Mouse (Mus musculus): Measurements from ENCODE around the gene Ppm1g.

- TF ChIP-seq CTCF (IDR thresholded peaks at IDR 0.05; ENCODE audit: insufficient read depth, low read length) (no peak), POLR2A (IDR thresholded peaks at IDR 0.05; ENCODE audit: borderline replicate concordance, extremely low read depth, low read depth, low read length) (no peak)
Observed at GRCm38 (mm10) chr5:31199321-31199892, 21.1 kb downstream of the Ppm1g start.

Measured in lung, adult 2 months (tissue).